In genomic region chr14:54440538-54440937, GRCm38 (mm10) we compare ENCODE assay signal across 18 mouse cellular contexts.
"Had no signal": no experiment of that assay in that cellular context is flagged by ENCODE, and none has a peak within 500 bp of the region (broad histone marks: within the 10 kb centered on the region; RNA-seq: fewer than 3 reads in every experiment).

No protein-coding gene starts in this region.

- ATAC-seq: liver, postnatal 0 days; lung, postnatal 0 days had no signal

- H3K9me3 ChIP-seq: limb, embryonic 12.5 days; limb, embryonic 15.5 days; megakaryocyte, embryonic 14.5 days; midbrain, embryonic 10.5 days had no signal

- H3K27me3 ChIP-seq: limb, embryonic 12.5 days; limb, embryonic 15.5 days had no signal

- H3K9ac ChIP-seq: limb, embryonic 12.5 days; limb, embryonic 15.5 days; liver, embryonic 14.5 days; liver, postnatal 0 days; lung, embryonic 14.5 days had no signal

- H3K4me2 ChIP-seq: limb, embryonic 12.5 days; limb, embryonic 15.5 days; liver, embryonic 11.5 days; lung, embryonic 14.5 days had no signal

- H3K27ac ChIP-seq: limb, embryonic 12.5 days; limb, embryonic 15.5 days; liver, embryonic 14.5 days; midbrain, embryonic 10.5 days had no signal

- H3K4me3 ChIP-seq: limb, embryonic 12.5 days; limb, embryonic 15.5 days; megakaryocyte, embryonic 14.5 days; midbrain, embryonic 10.5 days had no signal

- DNase-seq: kidney, adult 18-20 months; kidney, adult 9 months; kidney, postnatal 14 days; kidney, postnatal 4 days; left cerebral cortex, postnatal 4 days; liver, postnatal 0 days; lung, embryonic 14.5 days; lung, postnatal 36 days; midbrain, embryonic 14.5 days; thymus, adult 18-20 months; thymus, postnatal 14 days had no signal
